Mouse (Mus musculus) olfactory bulb, adult 2 months (tissue): ENCODE measurements around the gene Coro1c.

Source experiments
- CTCF ChIP-seq: fragments of 200-500 bp; IDR thresholded peaks from 2 replicates; pipeline ENCODE4 v1.5.1; 2012; ENCODE audit warnings: low read depth, mild to moderate bottlenecking, low read length, moderate library complexity; ENCODE audit not compliant: insufficient read depth
- POLR2A ChIP-seq: fragments of 200-500 bp; IDR thresholded peaks from 2 replicates; pipeline ENCODE4 v1.6.1; 2012; ENCODE audit warnings: mild to moderate bottlenecking, low read depth, low read length, moderate library complexity; ENCODE audit not compliant: insufficient read depth

- TF ChIP-seq CTCF: no peak
- TF ChIP-seq POLR2A: no peak
These were observed 76.8 kb downstream of the Coro1c start for GRCm38 (mm10) chr5:113831741-113832140.
